21 mouse cellular contexts compared by ENCODE assay signal in the genomic region with DNA sequence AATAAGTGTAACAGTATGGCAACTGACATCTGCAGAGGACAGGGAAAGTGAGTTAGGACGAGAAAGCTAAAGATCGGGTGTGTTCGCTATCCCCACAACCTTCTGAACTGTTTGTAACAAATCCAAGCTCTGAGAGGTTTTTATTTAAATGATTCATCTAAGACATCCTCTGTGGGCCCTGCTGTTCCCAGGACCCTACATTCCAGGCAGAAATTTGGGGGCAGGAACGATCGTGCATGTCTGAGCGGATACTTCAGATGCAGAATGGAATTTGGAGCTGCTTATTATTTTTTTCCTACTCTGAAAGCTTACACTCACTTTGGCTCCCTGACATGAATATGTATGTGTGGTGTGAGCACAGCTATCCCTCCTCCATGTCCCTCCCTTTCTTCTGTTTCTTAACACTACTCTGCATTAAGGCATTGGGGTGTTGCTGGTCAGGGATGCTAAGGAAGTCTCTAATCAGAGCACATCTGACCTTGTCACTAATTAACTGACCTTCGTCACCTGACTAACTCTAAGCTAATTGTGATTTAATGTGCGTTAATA.
A peak's percentile ranks its signal among the peaks of the same experiment; 100 is the strongest.
DNase-seq lines count a peak whose midpoint lies in the region; ATAC-seq and TF ChIP-seq lines count a peak whose summit lies in the region.
"Had no signal": no experiment of that assay in that cellular context is flagged by ENCODE, and none has a peak within 500 bp of the region (broad histone marks: within the 10 kb centered on the region; RNA-seq: fewer than 3 reads in every experiment).

No protein-coding gene starts in this region.

- no peaks in the 10 kb centered on the region for H3K27me3 ChIP-seq in kidney, embryonic 16.5 days (ENCODE audit: insufficient read depth, low read length)
- no peaks in the 10 kb centered on the region for H3K27me3 ChIP-seq in lung, postnatal 0 days (replicated peaks; ENCODE audit: insufficient read depth, low read length)
- no peaks in the 10 kb centered on the region for H3K27me3 ChIP-seq in intestine, embryonic 15.5 days (replicated peaks)
- H3K27me3 ChIP-seq in stomach, embryonic 16.5 days (ENCODE audit: control insufficient read depth, insufficient read depth, low read length) = no peaks in the 10 kb centered on the region
- H3K27me3 ChIP-seq: forebrain, embryonic 12.5 days; hindbrain, embryonic 15.5 days; midbrain, embryonic 12.5 days had no signal

- H3K27ac ChIP-seq in kidney, embryonic 16.5 days (ENCODE audit: low read length) = peak overlapping the region; percentile 23; the same call in 1 of the 2 replicates
- H3K27ac ChIP-seq in lung, postnatal 0 days (ENCODE audit: low read length) = no peak overlapping the region
- no peak overlapping the region for H3K27ac ChIP-seq in intestine, embryonic 15.5 days
- H3K27ac ChIP-seq in stomach, embryonic 16.5 days (ENCODE audit: low read length) = no peak overlapping the region
- H3K27ac ChIP-seq: forebrain, embryonic 12.5 days; gastrocnemius, adult 2 months; hindbrain, embryonic 15.5 days; midbrain, embryonic 12.5 days had no signal

- ATAC-seq in kidney, embryonic 16.5 days (ENCODE audit: low FRiP score, low TSS enrichment) = no peak
- ATAC-seq in lung, postnatal 0 days = no peak
- peak; percentile 45 for ATAC-seq in intestine, embryonic 15.5 days
- ATAC-seq in stomach, embryonic 16.5 days (ENCODE audit: insufficient read depth, low FRiP score) = peak; percentile 33; the same call in 1 of the 2 replicates
- ATAC-seq: activated CD4-positive, CD25-positive, alpha-beta regulatory T cell, adult 4 months had no signal

- H3K36me3 ChIP-seq in kidney, embryonic 16.5 days (ENCODE audit: insufficient read depth, low read length) = no peaks in the 10 kb centered on the region
- no peaks in the 10 kb centered on the region for H3K36me3 ChIP-seq in lung, postnatal 0 days (ENCODE audit: insufficient read depth, low read length)
- no peaks in the 10 kb centered on the region for H3K36me3 ChIP-seq in intestine, embryonic 15.5 days
- no peaks in the 10 kb centered on the region for H3K36me3 ChIP-seq in stomach, embryonic 16.5 days (ENCODE audit: control insufficient read depth, insufficient read depth, low read length)
- H3K36me3 ChIP-seq: forebrain, embryonic 12.5 days; hindbrain, embryonic 15.5 days; midbrain, embryonic 12.5 days had no signal

- no peaks in the 10 kb centered on the region for H3K9me3 ChIP-seq in kidney, embryonic 16.5 days (ENCODE audit: low read length)
- H3K9me3 ChIP-seq in lung, postnatal 0 days (ENCODE audit: low read length) = no peaks in the 10 kb centered on the region
- H3K9me3 ChIP-seq in intestine, embryonic 15.5 days = no peaks in the 10 kb centered on the region
- H3K9me3 ChIP-seq in stomach, embryonic 16.5 days (replicated peaks; ENCODE audit: control insufficient read depth, low read length) = no peaks in the 10 kb centered on the region
- H3K9me3 ChIP-seq: forebrain, embryonic 12.5 days; hindbrain, embryonic 15.5 days; midbrain, embryonic 12.5 days had no signal

- no peak overlapping the region for H3K4me3 ChIP-seq in kidney, embryonic 16.5 days (ENCODE audit: low read length)
- H3K4me3 ChIP-seq in lung, postnatal 0 days (ENCODE audit: low read depth, low read length) = no peak overlapping the region
- no peak overlapping the region for H3K4me3 ChIP-seq in intestine, embryonic 15.5 days (replicated peaks)
- H3K4me3 ChIP-seq in stomach, embryonic 16.5 days (replicated peaks; ENCODE audit: low read length) = no peak overlapping the region
- H3K4me3 ChIP-seq: forebrain, embryonic 12.5 days; gastrocnemius, adult 2 months; hindbrain, embryonic 15.5 days; midbrain, embryonic 12.5 days had no signal

- no peak overlapping the region for H3K9ac ChIP-seq in kidney, embryonic 16.5 days (replicated peaks; ENCODE audit: low read length)
- H3K9ac ChIP-seq in lung, postnatal 0 days (replicated peaks; ENCODE audit: low read depth) = no peak overlapping the region
- no peak overlapping the region for H3K9ac ChIP-seq in intestine, embryonic 15.5 days
- no peak overlapping the region for H3K9ac ChIP-seq in stomach, embryonic 16.5 days (ENCODE audit: low read length)
- H3K9ac ChIP-seq: forebrain, embryonic 12.5 days; hindbrain, embryonic 15.5 days; midbrain, embryonic 12.5 days had no signal

- H3K4me2 ChIP-seq in kidney, embryonic 16.5 days (replicated peaks; ENCODE audit: low read depth, low read length) = no peak overlapping the region
- no peak overlapping the region for H3K4me2 ChIP-seq in lung, postnatal 0 days (replicated peaks; ENCODE audit: low read depth, low read length)
- no peak overlapping the region for H3K4me2 ChIP-seq in intestine, embryonic 15.5 days (replicated peaks)
- H3K4me2 ChIP-seq in stomach, embryonic 16.5 days (ENCODE audit: low read depth, low read length) = no peak overlapping the region
- H3K4me2 ChIP-seq: forebrain, embryonic 12.5 days; heart, embryonic 11.5 days; hindbrain, embryonic 15.5 days; midbrain, embryonic 12.5 days had no signal

- DNase-seq in kidney, adult 8-10 months = no peak
- peak; percentile 26 for DNase-seq in lung, postnatal 0 days (ENCODE audit: low spot score)
- no peak for DNase-seq in lung, postnatal 14 days
- DNase-seq in cerebellum, adult 8-10 months = no peak
- DNase-seq: adrenal gland, adult 8-10 months; cerebellum, adult 11-12 months; cerebellum, postnatal 25 days; embryo, embryonic 11 days; gastrocnemius, adult 2 months; kidney, adult 11 months; kidney, postnatal 36 days; layer of hippocampus, postnatal 36 days; lung, adult 18-20 months had no signal

- H3K4me1 ChIP-seq in kidney, embryonic 16.5 days (ENCODE audit: insufficient read depth, low read length) = no peaks in the 10 kb centered on the region
- H3K4me1 ChIP-seq in lung, postnatal 0 days (ENCODE audit: insufficient read depth, low read depth, low read length) = no peaks in the 10 kb centered on the region
- no peaks in the 10 kb centered on the region for H3K4me1 ChIP-seq in intestine, embryonic 15.5 days (replicated peaks)
- no peaks in the 10 kb centered on the region; the same call in 1 of the 2 replicates for H3K4me1 ChIP-seq in stomach, embryonic 16.5 days (ENCODE audit: control insufficient read depth, insufficient read depth, low read length)
- H3K4me1 ChIP-seq: forebrain, embryonic 12.5 days; hindbrain, embryonic 15.5 days; midbrain, embryonic 12.5 days had no signal

- 59% methylated on average over 8 of the region's 8 CpGs for WGBS in kidney, embryonic 16.5 days
- 53% methylated on average over 8 of the region's 8 CpGs for WGBS in lung, postnatal 0 days
- 48% methylated on average over 8 of the region's 8 CpGs for WGBS in intestine, embryonic 15.5 days
- WGBS in stomach, embryonic 16.5 days = 43% methylated on average over 8 of the region's 8 CpGs

- no peak for TF ChIP-seq EP300 in lung, postnatal 0 days (IDR thresholded peaks at IDR 0.05)

- TF ChIP-seq CTCF in lung, postnatal 0 days (IDR thresholded peaks at IDR 0.05) = no peak

Comparison
In these comparisons a context has a peak if more than half of its experiments do, and no peak if none do; other contexts are left out.
1. ATAC-seq: peak in intestine, embryonic 15.5 days (single experiment) and stomach, embryonic 16.5 days (single experiment); none in kidney, embryonic 16.5 days (single experiment) and lung, postnatal 0 days (single experiment).